Mouse (Mus musculus): Measurements from ENCODE around the gene Tspan4.

Tspan4 gene

DNA sequence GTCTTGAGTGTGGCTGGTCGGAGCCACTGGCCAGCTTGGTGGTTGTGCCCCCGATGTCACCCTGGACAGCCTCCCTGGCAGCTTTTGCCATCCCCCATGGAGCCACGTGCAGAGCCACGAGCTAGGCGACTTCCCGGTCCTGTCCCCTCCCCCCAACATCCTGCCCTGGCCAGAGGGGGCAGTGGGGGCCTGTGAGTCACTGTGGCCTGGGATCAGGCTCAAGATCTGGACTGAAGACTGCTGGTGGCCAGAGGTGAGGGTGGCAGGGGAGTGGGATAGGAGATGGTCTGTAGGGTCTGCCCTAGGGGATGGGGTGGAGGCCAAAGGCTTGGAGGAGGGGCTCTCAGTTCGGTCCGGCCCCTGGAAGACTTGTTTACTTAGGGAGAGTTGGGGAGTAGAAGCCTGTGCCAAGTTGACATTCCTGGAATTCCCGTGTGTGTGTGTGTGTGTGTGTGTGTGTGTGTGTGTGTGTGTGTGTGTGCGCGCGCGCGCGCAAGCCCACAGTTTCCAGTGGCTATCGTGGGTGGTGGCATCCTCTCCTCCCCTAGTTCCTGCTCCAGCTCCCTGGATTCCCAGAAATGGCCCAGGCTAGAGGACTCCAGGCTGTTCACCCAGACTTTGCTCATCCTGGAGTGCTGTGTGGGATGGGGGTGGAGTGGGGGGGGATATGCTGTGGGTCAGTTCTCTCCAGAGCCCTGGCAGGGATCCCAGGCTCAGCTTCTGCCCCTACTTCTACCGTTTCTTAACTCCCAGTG, 1.4 kb downstream of the Tspan4 start:
- in situ Hi-C loops (cut with MboI, MseI), result loop anchor here (25.0 kb wide), 2 partner anchors 186 to 411 kb away; partner anchors contain the start of gene Muc6

DNA sequence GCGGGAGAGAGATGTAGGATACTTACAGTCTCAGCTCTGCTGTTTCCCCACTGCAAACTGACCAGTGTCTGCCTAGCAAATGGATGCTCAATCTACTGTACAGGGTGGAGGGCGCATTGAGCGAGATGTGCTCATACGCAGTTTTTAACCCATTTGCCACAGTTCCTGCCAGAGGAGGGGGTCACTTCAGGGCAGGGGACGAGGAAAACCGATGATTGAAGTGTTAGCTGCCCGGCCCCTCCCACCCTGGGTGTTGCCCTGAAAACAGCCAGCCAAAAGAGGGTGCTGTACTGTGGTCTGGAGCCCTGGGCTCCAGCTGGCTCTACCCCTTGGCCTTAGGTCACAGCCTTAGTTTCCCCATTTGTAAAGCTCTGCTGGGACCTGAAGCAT, 1.9 kb downstream of the Tspan4 start:
- in situ Hi-C loops (cut with MboI, MseI), result loop anchor here (25.0 kb wide), 2 partner anchors 185 to 410 kb away; partner anchors contain the start of gene Muc6

DNA sequence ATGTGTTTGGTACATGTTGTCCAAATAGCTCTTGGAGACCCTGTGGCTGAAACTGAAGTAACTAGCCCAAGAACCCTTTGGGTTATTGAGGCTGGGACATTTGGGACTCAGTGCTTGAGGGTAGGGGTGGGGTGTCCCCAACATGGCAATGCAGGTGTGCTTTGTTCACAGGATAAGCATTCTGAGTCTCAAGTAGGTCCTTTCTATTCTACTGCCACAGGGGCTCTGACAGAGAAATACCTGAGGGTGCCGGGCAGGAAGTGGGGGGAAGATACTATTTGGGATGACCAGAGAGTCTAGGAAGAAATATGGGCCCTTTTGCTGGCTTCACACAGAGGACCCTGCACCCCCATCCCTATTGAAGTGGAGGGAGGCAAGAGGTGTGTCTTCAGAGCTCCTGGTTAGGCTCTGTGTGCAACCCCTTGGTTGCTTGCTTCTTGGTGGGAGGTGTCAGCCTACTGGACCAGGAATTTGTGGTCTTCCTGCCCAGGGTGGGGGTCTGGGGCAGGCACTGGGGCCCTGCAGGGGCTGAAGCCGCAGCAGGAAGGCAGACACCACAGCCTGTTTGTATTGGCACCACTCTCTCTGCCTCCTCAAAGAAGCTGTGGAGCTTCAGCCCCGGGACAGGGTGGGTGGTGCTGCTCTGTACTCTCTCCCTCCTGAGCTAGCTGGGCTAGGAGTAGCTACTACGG, 2.7 kb downstream of the Tspan4 start:
- in situ Hi-C loops (cut with MboI, MseI), result loop anchor here (25.0 kb wide), 2 partner anchors 185 to 410 kb away; partner anchors contain the start of gene Muc6

DNA sequence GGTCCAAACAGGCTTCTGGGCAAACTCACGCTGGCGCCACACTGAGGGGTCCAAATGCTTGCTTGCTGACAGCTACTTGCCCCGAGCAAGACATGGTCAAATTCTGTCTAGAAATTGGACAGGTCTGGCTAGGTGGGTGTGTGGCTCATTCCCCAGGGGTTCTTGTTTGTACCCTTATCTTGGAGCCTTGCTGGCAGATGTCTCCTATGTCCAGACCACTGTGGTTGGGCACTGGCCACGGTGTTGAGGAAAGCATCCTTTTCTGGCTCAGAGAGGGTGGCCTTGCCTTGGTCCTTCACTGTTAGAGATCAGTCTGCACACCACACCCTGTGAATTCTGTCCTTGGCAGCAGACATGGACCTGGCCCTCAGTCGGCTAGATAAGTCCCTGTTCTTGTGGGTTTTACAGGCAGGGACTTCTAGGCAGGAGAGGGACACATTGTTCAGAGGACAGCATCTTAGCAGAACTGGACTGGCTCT, 3.3 kb downstream of the Tspan4 start:
- in situ Hi-C loops (cut with MboI, MseI), result loop anchor here (25.0 kb wide), 2 partner anchors 184 to 409 kb away; partner anchors contain the start of gene Muc6

DNA sequence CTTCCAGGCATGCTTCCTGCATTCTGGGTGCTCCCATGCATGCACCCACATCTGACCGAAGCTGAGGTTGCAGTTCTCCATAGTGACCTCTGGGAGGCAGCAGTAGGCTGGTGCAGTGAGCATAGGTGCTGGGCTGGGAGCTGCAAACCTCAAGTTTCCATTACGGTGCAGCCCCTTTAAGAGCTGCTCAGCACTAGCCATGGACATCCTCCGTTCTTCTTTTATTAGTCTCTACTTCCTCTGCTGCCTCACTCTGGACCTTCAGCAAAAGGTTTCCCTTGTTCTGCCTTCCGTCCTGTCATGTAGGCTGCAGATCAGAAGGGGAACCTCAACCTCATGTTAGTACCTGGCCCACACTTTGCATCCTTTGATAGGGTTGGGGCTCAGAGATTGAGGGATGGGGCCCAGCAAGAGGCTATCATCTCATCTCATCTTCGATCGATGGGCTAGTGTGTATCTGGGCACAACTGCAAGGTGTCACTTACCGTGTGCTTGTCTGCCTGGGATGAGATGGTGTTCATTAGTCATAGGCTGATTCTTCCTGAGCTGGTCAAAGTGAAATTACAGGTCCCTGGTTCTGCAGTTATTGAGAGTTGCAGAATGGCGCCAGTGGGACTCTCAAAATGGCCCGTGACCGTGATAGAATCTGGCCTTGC, 5.9 kb downstream of the Tspan4 start:
- in situ Hi-C loops (cut with MboI, MseI), result loop anchor here (25.0 kb wide), 2 partner anchors 181 to 406 kb away; partner anchors contain the start of gene Muc6

DNA sequence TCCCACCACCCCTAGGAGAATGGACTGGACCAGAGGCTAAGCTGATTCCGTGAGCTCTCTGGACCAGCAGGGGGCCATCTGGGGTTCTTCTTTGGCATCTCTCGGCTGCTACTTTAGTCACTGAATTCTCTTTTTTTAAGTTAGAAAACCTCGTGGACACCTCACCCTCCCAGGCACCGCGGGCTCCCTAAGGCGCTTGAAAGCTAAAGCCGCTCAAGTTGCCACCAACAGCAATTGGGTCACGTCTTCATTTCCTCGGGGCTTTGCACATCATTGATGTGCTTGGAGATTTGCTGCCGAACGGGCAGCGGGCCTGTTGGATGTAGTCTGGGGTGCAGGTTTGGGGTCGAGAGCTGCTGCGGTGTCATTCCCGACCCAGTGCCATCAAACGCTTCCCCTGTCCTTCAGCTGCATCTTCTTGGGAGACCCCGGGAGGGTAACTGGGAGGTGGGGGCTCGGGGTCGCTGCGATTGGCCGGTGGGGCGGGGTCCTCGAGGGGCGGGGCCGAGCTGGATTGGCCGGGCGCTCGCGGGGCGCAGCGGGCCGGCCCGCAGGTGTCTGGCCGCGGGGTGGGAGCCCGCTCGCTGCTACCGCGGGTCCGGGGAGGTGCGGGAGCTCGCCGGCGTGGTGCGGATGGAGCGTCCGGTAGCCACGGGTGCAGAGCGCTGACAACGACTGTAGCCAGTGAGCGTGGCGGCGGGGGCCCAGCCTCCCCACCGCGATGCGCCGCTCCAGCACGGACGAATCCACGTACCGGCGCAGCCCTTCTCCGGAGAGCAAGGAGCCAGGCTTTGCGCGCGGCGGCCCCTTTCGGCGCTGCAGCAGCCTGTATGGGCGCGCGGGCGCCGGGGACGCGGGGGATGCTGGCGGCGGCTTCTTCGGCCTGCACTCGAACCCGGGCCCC, 6.7 kb downstream of the Tspan4 start:
- in situ Hi-C loops (cut with MboI, MseI), result loop anchor here (25.0 kb wide), 2 partner anchors 181 to 406 kb away; partner anchors contain the start of gene Muc6

DNA sequence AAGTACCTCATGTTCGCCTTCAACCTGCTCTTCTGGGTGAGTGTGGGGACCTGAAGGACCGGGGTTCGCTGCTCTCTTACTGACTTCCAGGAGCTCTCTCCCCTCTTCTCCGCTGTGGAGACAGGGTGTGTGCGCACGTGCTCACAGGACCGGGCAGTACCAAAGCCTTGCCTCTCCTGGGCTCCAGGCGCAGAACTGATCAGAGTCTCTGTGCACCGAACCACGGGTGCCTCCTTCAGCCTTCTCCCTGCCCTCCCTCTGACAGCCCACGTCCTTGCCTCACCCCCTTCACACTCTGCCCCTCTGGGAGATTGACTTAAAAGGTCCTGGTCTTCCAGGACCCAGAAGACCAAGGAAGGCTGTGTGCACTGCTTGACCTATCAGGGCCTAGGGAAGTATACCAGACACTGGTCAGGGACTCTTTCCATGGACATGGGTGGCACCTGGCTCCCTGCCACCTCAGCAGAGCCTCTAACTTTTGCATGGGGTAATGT, 7.5 kb downstream of the Tspan4 start:
- in situ Hi-C loops (cut with MboI, MseI), result loop anchor here (25.0 kb wide), 2 partner anchors 180 to 405 kb away; partner anchors contain the start of gene Muc6

DNA sequence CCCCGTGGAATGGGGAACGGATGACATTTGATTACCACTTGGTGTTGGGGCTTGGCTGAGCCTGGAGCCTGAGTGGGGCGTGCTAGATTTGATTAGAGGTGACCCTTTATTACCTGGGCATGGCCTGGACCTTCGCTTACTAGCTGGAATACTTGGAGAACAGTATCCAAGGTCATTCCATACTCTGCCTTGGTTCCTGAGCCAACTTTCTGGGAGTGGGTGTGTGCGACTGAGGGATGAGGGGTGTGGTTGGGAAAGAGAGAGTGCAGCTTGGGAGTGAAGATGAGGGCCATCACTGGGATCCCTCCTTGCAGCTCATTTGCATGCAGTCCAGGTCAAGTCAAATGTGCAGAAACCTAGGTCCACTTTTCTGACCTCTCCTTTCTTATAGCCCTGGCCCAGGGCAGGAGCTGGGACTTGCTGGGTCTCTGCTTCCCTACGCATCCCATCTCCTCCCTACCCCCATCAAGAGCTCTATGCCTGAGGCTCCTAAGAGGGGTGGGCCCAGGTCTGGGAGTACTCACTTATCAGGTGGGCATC, 8.1 kb downstream of the Tspan4 start:
- in situ Hi-C loops (cut with MboI, MseI), result loop anchor here (25.0 kb wide), 2 partner anchors 179 to 404 kb away; partner anchors contain the start of gene Muc6

DNA sequence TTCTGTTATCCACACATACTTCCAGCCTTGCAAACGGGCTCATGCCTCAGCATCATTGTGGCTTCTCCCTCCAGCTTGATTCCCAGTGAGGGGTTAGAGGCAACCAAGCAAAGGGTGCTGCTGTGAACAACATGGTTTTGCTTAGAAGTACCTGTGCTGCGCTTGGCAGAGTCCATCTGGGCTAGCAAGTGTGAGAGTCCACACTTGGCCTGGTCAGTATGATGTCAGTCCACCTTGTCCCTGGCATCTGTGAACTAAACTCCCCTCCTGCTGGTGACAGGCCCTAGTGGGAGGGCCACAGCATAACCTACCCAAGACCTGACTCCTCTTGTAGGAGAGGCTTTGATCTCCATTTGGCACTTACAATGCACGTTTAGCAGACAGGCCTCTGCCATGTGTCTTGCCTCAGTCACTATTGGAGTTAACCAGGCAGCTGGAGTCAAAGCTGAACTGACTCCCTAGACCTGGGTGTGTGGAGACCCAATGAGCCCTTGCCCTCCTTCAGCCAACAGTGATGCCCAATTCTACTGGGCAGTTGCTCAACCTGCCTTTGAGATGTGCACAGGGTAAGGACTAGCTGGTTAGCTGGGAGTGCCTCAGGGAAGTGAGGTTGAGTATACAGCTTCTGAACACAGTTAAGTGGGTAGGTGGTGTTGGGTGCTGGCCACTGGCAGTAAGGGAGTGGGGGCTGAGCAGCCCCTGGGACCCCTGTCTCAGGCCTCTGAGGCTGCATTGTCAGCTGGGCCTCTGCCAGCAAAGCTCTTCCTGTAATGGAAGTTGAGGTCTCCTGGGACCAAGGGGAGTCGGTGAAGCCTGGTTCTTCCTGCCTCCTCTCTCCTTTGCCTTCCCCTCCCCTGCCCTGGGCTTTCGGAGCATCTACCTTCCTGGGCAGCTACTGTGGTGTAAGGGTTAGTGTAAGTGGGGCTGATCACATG, 9.4 kb downstream of the Tspan4 start:
- in situ Hi-C loops (cut with MboI, MseI), result loop anchor here (5.0 to 25.0 kb wide), 3 partner anchors 43 to 403 kb away; partner anchors contain the start of gene Muc6

DNA sequence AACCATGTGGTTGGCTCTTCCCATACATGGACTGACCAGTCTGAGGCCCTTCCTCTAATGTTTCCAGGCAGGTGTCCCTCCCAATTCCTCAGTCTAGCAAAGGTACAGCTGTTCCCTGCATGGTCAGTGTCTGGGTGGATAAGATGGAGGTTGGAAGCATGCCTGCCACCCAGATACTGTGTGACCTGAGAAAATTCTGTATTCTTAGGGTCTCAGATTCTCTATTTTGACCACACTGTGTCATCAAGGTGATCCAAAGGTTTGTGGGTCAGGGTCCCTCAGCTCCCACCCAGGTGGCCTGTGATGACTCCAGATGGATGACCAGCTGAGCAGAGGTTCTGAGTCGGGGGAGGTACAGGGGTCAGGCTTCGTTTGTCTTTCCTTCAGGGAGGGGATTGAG, 10.1 kb downstream of the Tspan4 start:
- in situ Hi-C loops (cut with MboI, MseI), result loop anchor here (5.0 to 25.0 kb wide), 3 partner anchors 42 to 402 kb away; partner anchors contain the start of gene Muc6

DNA sequence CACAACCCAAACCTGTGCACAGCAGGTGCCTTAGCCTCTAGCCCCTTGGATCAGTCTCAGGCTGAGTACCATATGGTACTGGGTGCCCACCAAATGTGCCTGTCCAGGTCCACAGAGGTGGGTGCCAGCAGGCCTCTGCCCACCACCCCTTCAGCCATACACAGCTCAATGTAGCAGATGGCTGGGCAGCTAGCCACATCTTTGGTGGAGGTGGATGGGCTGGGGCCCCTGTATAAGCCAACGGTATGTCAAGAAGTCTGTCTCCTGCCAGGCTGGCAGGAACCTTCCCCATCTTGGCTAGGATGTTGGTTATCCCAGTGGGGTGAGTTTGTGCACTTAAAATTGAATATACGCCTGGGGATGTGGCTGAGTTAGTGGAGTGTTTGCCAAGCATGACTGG, 10.6 kb downstream of the Tspan4 start:
- in situ Hi-C loops (cut with MboI, MseI), result loop anchor here (5.0 to 25.0 kb wide), 3 partner anchors 42 to 402 kb away; partner anchors contain the start of gene Muc6

DNA sequence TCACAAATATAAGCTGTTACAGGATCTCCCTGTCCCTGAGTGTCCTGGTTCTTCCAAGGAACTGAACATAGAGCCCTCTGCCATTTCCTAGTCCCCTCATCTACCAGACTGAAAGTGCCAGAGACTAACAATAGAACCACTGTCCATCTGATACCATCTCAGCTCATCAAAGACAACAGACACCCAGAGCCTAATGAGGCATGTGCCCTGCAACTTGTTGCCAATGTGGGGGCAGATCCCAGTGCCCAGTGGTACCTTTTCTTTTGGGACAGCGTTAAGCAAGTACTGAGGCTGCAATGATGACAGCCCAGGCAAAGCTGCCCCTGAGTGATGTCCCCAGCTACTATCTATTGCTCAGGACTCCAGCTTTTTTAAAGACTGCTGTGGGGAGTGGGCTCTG, 11.2 kb downstream of the Tspan4 start:
- in situ Hi-C loops (cut with MboI, MseI), result loop anchor here (5.0 to 25.0 kb wide), 3 partner anchors 41 to 401 kb away; partner anchors contain the start of gene Muc6

DNA sequence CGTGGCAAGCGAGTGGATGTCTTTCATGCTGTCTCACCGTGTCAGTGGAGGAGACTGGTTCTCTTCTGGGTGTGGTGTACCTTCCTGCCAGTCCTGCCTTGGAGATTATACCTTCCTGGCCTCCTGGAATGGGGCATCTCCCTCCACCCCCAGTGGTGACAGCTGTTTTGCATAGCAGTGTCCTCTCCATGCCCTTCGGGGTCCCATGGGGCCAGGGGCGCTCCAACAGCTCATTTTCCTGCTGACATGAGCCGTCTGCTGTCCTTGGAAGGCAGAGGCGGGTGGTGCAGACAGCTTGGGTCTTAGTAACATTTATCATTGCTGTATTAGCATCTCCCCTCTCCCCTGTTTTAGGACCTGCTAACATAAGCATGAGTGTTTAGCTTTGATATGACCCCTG, 12.1 kb downstream of the Tspan4 start:
- in situ Hi-C loops (cut with MboI, MseI), result loop anchor here (5.0 to 25.0 kb wide), 3 partner anchors 40 to 400 kb away; partner anchors contain the start of gene Muc6

DNA sequence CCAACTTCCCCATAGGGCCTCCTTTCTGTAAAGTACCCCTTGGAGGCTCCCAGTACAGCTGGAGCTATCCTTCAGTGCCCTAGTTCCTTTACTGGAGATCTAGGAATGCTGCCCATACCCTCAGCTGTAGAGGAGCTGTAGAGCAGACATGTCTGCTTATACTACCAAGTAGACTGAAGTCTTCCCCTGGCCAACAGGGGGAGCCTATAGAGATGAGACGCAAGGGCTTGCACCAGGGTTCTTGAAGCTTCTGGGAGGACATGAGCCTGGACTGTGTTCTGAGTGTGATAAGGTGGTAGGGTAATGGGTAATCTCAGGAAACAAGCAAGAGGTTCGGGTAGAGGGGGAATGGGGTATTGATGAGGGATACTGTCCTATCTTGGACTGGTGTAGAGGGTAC, 16.1 kb downstream of the Tspan4 start:
- in situ Hi-C loops (cut with MboI, MseI), result loop anchor here (25.0 kb wide), 2 partner anchors 171 to 396 kb away; partner anchors contain the start of gene Muc6

DNA sequence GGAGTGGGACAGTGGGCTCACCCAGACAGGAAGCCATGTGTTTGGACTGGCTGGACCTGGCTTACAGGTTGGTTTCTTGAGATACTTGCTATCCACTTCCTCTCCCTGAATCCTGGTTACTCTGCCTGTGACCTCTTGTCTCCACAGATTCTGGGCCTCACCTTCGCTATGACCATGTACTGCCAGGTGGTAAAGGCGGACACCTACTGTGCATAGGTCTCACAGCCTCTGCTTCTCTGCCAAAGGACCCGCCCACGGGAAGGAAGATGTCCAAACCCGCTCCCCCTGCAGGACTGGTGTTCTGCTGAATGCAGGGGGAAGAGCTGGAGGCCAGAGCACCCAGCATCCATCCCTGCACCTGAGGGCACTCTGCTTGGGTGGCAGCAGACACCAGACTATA, 17.7 kb downstream of the Tspan4 start:
- in situ Hi-C loops (cut with MboI, MseI), result loop anchor here (25.0 kb wide), 2 partner anchors 170 to 395 kb away; partner anchors contain the start of gene Muc6

DNA sequence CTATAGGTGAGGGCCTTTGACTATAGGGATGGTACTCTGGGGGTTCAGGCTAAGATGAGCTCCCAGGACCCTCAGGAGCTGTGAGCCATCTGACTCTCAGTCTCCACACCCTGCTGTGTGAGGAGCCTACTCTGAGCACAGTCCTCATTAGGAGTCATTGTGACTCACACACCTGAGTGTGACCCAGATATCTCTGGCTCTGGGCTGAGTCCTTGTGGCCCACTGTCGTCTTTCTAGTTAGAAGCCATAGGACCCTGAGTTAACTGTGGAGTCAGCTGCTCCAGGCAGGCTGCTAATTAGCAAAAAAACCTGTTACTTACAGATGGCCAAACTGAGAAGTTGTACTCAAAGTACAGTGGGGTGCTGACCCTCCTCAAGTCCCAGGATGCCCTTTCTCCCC, 18.7 kb downstream of the Tspan4 start:
- in situ Hi-C loops (cut with MboI, MseI), result loop anchor here (25.0 kb wide), 2 partner anchors 169 to 394 kb away; partner anchors contain the start of gene Muc6

DNA sequence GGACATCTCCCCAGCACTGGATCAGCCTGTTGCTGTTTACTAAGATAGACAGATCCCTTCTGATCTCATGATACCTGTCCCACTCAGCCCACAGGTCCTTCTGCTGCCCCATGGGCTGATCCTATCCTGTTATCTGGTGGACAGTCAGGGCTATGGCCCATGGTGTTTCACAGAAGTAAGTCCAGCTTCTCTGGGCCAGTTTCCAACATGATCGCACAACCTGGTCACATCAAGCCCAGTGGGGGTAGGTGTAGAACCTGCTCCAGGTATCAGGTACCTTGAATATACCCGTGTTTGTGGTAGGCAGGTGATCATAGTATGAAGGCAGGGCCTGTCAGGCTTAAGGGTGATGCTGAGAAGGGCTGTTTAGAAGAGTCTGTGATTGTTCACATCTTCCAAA, 20.3 kb downstream of the Tspan4 start:
- in situ Hi-C loops (cut with MboI, MseI), result loop anchor here (25.0 kb wide), 2 partner anchors 167 to 392 kb away; partner anchors contain the start of gene Muc6

DNA sequence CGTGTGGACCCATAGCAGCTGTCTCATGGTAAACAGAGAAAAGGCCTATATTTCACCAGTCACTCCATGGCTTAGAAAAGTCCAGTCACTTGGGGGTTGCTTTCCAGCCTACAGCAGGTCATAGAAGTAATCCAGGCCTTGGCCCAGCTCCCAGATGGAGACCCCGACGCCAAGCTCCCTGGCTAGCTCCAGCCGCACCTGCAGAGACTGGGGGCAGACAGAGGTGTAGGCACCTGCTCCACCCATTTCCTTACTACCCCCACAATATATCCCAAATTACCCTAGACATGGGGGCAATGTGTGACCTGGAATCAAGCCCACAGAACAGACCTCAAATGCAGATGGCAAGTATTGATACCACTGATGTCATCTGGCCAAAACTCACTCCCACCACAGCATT, 20.9 kb downstream of the Tspan4 start:
- in situ Hi-C loops (cut with MboI, MseI), result loop anchor here (25.0 kb wide), 2 partner anchors 166 to 391 kb away; partner anchors contain the start of gene Muc6

All from regulatory T cell (primary cell).